Mouse (Mus musculus): Measurements from ENCODE around the gene 1700012P22Rik. TPM values are rescaled to one million over a fixed set of nuclear protein-coding genes. Genes with fewer than 3 reads are reported as not detected.

Gene 1700012P22Rik
- total and polyA plus RNA-seq, 3 experiments: not detected

DNA sequence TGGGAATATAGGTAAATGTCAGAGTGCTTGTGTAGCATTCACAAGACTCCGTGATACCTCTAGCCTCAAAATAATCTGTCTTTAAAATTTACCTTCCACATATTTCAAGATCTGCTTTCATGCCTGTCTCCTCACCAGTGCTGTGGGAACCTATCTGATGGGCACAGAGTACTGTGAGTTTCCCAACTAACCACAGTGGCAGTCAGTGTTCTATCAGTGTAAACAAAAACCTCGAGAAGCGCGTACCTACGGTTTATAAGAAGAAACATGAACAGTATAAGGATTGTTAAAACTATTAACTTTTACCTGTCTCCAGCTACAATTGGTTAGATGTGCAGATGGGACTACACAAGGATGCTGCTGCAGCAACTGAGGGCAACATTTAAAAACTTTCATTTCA lies 5.4 kb downstream of the 1700012P22Rik start:
- H3K27ac ChIP-seq (ENCODE audit: insufficient read depth, low read depth): no peak overlapping the region
- no peak overlapping the region for H3K4me2 ChIP-seq (ENCODE audit: insufficient read depth, low read depth, poor library complexity, severe bottlenecking)
- peaks cover 5% of the 10 kb centered on the region for H3K27me3 ChIP-seq (replicated peaks)
- dilution Hi-C loops (cut with MboI; ENCODE audit: extremely low pct_ligation_motif_present, extremely low pct_unique_long_range_greater_than_20kb, low sequenced_read_pairs) (no loop called here), in situ Hi-C loops (cut with MboI; ENCODE audit: low pct_ligation_motif_present, low pct_unique_long_range_greater_than_20kb, low sequenced_read_pairs) (no loop called here)
- H3K9me3 ChIP-seq (replicated peaks; ENCODE audit: low read length): peaks cover 10% of the 10 kb centered on the region
- TF ChIP-seq ELF1 (IDR thresholded peaks at IDR 0.05; ENCODE audit: low read depth, low read length) (no peak), RCOR1 (conservative IDR thresholded peaks at IDR 0.05; ENCODE audit: low read depth, low read length) (no peak), ZNF384 (IDR thresholded peaks at IDR 0.05; ENCODE audit: low read depth, low read length) (no peak), CHD1 (IDR thresholded peaks at IDR 0.05; ENCODE audit: low read depth, low read length) (no peak), EP300 (IDR thresholded peaks at IDR 0.05; ENCODE audit: low read length) (no peak), PAX5 (IDR thresholded peaks at IDR 0.05; ENCODE audit: low read length) (no peak), MAFK (IDR thresholded peaks at IDR 0.05; ENCODE audit: insufficient replicate concordance, low read length) (no peak), TBP (conservative IDR thresholded peaks at IDR 0.05; ENCODE audit: low read depth, low read length) (no peak), HCFC1 (IDR thresholded peaks at IDR 0.05; ENCODE audit: low read depth, low read length) (no peak), TCF12 (IDR thresholded peaks at IDR 0.05; ENCODE audit: low read depth, low read length) (no peak), KAT2A (IDR thresholded peaks at IDR 0.05; ENCODE audit: insufficient replicate concordance, low read length) (no peak), MXI1 (IDR thresholded peaks at IDR 0.05; ENCODE audit: low read depth, low read length) (no peak), E2F4 (IDR thresholded peaks at IDR 0.05; ENCODE audit: insufficient replicate concordance, low read depth, low read length) (no peak)
- H3K4me1 ChIP-seq (ENCODE audit: control insufficient read depth in 1 of 2, insufficient read depth in 2 of 2): no peaks in the 10 kb centered on the region
- H3K79me2 ChIP-seq (replicated peaks; ENCODE audit: control insufficient read depth, extremely low read depth, insufficient read depth, poor library complexity, severe bottlenecking): no peaks in the 10 kb centered on the region
- H3K36me3 ChIP-seq (replicated peaks in 1 of 2; ENCODE audit: control insufficient read depth in 1 of 2, insufficient read depth in 1 of 2, low read length in 1 of 2): no peaks in the 10 kb centered on the region
- H3K9ac ChIP-seq (ENCODE audit: insufficient read depth, low read depth): no peak overlapping the region
- no peak overlapping the region for H3K4me3 ChIP-seq (replicated peaks in 1 of 3; ENCODE audit: low read depth in 2 of 3, low read length in 2 of 3, poor library complexity in 1 of 3)
- DNase-seq (ENCODE audit: extremely low read depth): no peak

- Histone ChIP-seq H3K9ac (ENCODE audit: insufficient read depth, low read depth) (no peak overlapping the region), H3K36me3 (replicated peaks in 1 of 2; ENCODE audit: control insufficient read depth in 1 of 2, insufficient read depth in 1 of 2, low read length in 1 of 2) (no peaks in the 10 kb centered on the region), H3K4me3 (replicated peaks in 1 of 3; ENCODE audit: low read depth in 2 of 3, low read length in 2 of 3, poor library complexity in 1 of 3) (no peak overlapping the region), H3K9me3 (replicated peaks; ENCODE audit: low read length) (peaks cover 4% of the 10 kb centered on the region), H3K4me2 (ENCODE audit: insufficient read depth, low read depth, poor library complexity, severe bottlenecking) (no peak overlapping the region), H3K27ac (ENCODE audit: insufficient read depth, low read depth) (no peak overlapping the region), H3K27me3 (replicated peaks) (peaks cover 4% of the 10 kb centered on the region), H3K79me2 (replicated peaks; ENCODE audit: control insufficient read depth, extremely low read depth, insufficient read depth, poor library complexity, severe bottlenecking) (no peaks in the 10 kb centered on the region), H3K4me1 (ENCODE audit: control insufficient read depth in 1 of 2, insufficient read depth in 2 of 2) (no peaks in the 10 kb centered on the region)
- no peak for DNase-seq (ENCODE audit: extremely low read depth)
- in situ Hi-C loops (cut with MboI; ENCODE audit: low pct_ligation_motif_present, low pct_unique_long_range_greater_than_20kb, low sequenced_read_pairs) (no loop called here), dilution Hi-C loops (cut with MboI; ENCODE audit: extremely low pct_ligation_motif_present, extremely low pct_unique_long_range_greater_than_20kb, low sequenced_read_pairs) (no loop called here)
- TF ChIP-seq EP300 (IDR thresholded peaks at IDR 0.05; ENCODE audit: low read length): no peak
- TF ChIP-seq SMC3 (IDR thresholded peaks at IDR 0.05; ENCODE audit: low read depth, low read length): no peak
- no peak for TF ChIP-seq CHD1 (IDR thresholded peaks at IDR 0.05; ENCODE audit: low read depth, low read length)
- no peak for TF ChIP-seq ELF1 (IDR thresholded peaks at IDR 0.05; ENCODE audit: low read depth, low read length)
- no peak for TF ChIP-seq RCOR1 (conservative IDR thresholded peaks at IDR 0.05; ENCODE audit: low read depth, low read length)
- no peak for TF ChIP-seq HCFC1 (IDR thresholded peaks at IDR 0.05; ENCODE audit: low read depth, low read length)
- no peak for TF ChIP-seq NELFE (IDR thresholded peaks at IDR 0.05; ENCODE audit: low read depth, low read length)
- no peak for TF ChIP-seq CTCF (conservative IDR thresholded peaks at IDR 0.05 in 1 of 2, IDR thresholded peaks at IDR 0.05 in 1 of 2; ENCODE audit: low read depth in 2 of 2, low read length in 2 of 2)
- TF ChIP-seq POLR2AphosphoS2 (IDR thresholded peaks at IDR 0.05; ENCODE audit: low read depth, low read length): no peak
- no peak for TF ChIP-seq MAFK (IDR thresholded peaks at IDR 0.05; ENCODE audit: insufficient replicate concordance, low read length)
- no peak for TF ChIP-seq USF1 (IDR thresholded peaks at IDR 0.05; ENCODE audit: low read depth, low read length)
- TF ChIP-seq MYC (IDR thresholded peaks at IDR 0.05; ENCODE audit: low read depth, low read length): no peak
- TF ChIP-seq GABPA (IDR thresholded peaks at IDR 0.05; ENCODE audit: insufficient replicate concordance, low read depth, low read length): no peak
- TF ChIP-seq ZMIZ1 (IDR thresholded peaks at IDR 0.05; ENCODE audit: low read depth, low read length): no peak
- TF ChIP-seq TBP (conservative IDR thresholded peaks at IDR 0.05; ENCODE audit: low read depth, low read length): no peak
- no peak for TF ChIP-seq RAD21 (IDR thresholded peaks at IDR 0.05; ENCODE audit: low read depth, low read length)
- no peak for TF ChIP-seq BHLHE40 (IDR thresholded peaks at IDR 0.05; ENCODE audit: low read depth, low read length)
- no peak for TF ChIP-seq MEF2A (IDR thresholded peaks at IDR 0.05; ENCODE audit: borderline replicate concordance, low read depth, low read length)
- TF ChIP-seq MXI1 (IDR thresholded peaks at IDR 0.05; ENCODE audit: low read depth, low read length): no peak
- TF ChIP-seq UBTF (IDR thresholded peaks at IDR 0.05; ENCODE audit: low read depth, low read length): no peak
Observed at GRCm38 (mm10) chr4:144430723-144431122, 7.8 kb downstream of the 1700012P22Rik start.

All from CH12.LX (cell line).